Mouse (Mus musculus): Measurements from ENCODE around the gene Samd14. TPM values are rescaled to one million over a fixed set of nuclear protein-coding genes. Genes with fewer than 3 reads are reported as not detected.
A peak's percentile ranks its signal among the peaks of the same experiment; 100 is the strongest.
"Not testable (repeated sequence)": the region's sequence is repeated elsewhere in the genome, so short reads cannot be mapped to it uniquely, and the experiment has no call there.

Samd14 gene
- polyA plus RNA-seq, 1 experiment from 2014 or later: 15.9 TPM

DNA sequence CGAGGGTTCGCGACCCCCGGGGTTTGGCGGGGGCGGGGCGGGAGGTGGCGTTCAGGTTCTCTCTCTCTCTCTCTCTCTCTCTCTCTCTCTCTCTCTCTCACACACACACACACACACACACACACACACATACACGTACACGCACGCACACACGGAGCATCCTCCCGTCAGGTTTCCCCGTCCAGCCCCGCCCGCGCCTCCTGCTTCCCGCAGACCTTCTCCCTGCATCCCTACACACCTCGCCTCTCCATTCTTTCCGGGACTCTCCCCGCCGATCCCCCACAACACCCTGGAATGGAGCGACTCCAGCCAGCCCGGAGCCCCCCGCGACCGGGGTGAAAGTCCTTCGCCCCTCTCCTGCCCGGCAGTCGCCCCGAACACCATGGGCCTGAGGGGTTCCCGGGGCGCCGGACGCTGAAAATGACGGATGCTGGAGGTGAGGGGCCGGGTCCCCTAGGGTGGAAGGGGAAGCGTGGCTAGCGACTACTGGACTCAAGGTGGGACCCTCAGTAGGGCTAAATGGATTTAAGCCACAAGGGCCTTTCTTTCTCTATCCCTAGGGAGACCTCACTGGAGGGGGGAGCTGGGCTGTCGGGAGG, 561 bp downstream of the Samd14 start:
- peaks cover 49% of the 10 kb centered on the region for H3K4me1 ChIP-seq (ENCODE audit: control insufficient read depth, insufficient read depth, low read length)
- 0 out of 2 replicates have a peak, but pooled peaks cover 6% of the 10 kb centered on the region for H3K36me3 ChIP-seq (ENCODE audit: control insufficient read depth, insufficient read depth, low read length)
- H3K27me3 ChIP-seq (ENCODE audit: control insufficient read depth, insufficient read depth, low read length): no peaks in the 10 kb centered on the region
- no peaks in the 10 kb centered on the region for H3K9me3 ChIP-seq (replicated peaks; ENCODE audit: control insufficient read depth, low read length)
- peak overlapping the region; percentile 92 for H3K27ac ChIP-seq (ENCODE audit: low read length)
- ATAC-seq (ENCODE audit: insufficient read depth, low FRiP score): no peak
- peak overlapping the region; percentile 81 for H3K4me3 ChIP-seq (replicated peaks; ENCODE audit: low read length)
- WGBS: under 1% methylated on average over 32 of the region's 40 CpGs
- peak overlapping the region; percentile 79 for H3K4me2 ChIP-seq (ENCODE audit: low read depth, low read length)
- H3K9ac ChIP-seq (ENCODE audit: low read length): peak overlapping the region; percentile 90

DNA sequence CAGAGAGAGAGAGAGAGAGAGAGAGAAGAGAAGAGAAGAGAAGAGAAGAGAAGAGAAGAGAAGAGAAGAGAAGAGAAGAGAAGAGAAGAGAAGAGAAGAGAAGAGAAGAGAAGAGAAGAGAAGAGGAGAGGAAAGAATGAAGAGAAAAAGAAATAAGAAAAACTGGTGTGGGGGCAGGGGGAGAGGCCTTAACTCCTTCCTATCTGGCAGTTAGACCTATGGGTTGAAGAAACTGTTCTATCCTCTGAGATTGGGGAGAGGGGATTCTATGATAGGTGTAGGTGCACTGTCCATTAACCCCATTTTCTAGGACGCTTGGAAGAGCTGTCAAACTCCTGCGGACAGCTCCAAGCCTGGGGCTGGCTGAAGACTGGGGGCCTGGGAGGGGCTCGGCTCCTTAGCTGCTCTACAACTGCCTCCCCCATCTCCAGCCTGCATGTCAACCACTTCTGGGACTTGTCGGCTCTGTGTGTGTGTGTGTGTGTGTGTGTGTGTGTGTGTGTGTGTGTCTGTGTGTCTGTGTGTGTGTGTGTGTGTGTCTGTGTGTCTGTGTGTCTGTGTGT, 1.2 kb downstream of the Samd14 start:
- Histone ChIP-seq H3K4me1 (ENCODE audit: control insufficient read depth, insufficient read depth, low read length) (peaks cover 49% of the 10 kb centered on the region), H3K4me3 (replicated peaks; ENCODE audit: low read length) (peak overlapping the region; percentile 81), H3K4me2 (ENCODE audit: low read depth, low read length) (peak overlapping the region; percentile 79), H3K9ac (ENCODE audit: low read length) (peak overlapping the region; percentile 61; the same call in 1 of the 2 replicates)
- H3K27me3 ChIP-seq (ENCODE audit: control insufficient read depth, insufficient read depth, low read length); H3K36me3 ChIP-seq (ENCODE audit: control insufficient read depth, insufficient read depth, low read length); H3K9me3 ChIP-seq (replicated peaks; ENCODE audit: control insufficient read depth, low read length); H3K27ac ChIP-seq (ENCODE audit: low read length); ATAC-seq (ENCODE audit: insufficient read depth, low FRiP score): not testable (repeated sequence)
- 10% methylated on average over 4 of the region's 4 CpGs for WGBS

DNA sequence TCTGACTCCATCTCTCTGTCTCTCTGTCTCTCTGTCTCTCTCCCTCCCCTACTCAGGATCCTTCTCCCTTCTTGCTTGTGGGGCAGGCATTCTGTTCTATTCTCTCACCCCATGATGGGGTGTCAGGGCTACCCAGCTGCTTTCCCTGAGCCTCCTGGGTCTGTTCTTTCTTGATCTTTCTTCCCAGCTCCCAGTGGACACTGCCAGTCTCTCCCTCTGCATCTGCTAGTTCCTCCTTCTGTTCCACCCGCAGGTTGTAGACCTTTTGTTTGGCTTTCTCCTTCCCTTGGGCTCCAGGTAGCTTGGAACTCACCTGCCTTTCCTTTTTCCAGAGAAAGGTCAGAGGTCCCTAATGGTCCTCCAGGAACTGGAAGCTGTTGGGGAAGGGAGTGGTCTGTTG, 1.7 kb downstream of the Samd14 start:
- Histone ChIP-seq H3K4me3 (replicated peaks; ENCODE audit: low read length) (peak overlapping the region; percentile 81), H3K9ac (ENCODE audit: low read length) (peak overlapping the region; percentile 61), H3K4me1 (ENCODE audit: control insufficient read depth, insufficient read depth, low read length) (peaks cover 49% of the 10 kb centered on the region), H3K27ac (ENCODE audit: low read length) (peak overlapping the region; percentile 32), H3K27me3 (ENCODE audit: control insufficient read depth, insufficient read depth, low read length) (no peaks in the 10 kb centered on the region), H3K4me2 (ENCODE audit: low read depth, low read length) (peak overlapping the region; percentile 79), H3K36me3 (ENCODE audit: control insufficient read depth, insufficient read depth, low read length) (no peaks in the 10 kb centered on the region), H3K9me3 (replicated peaks; ENCODE audit: control insufficient read depth, low read length) (no peaks in the 10 kb centered on the region)
- no peak for ATAC-seq (ENCODE audit: insufficient read depth, low FRiP score)
- 15% methylated on average over 1 of the region's 1 CpGs for WGBS

DNA sequence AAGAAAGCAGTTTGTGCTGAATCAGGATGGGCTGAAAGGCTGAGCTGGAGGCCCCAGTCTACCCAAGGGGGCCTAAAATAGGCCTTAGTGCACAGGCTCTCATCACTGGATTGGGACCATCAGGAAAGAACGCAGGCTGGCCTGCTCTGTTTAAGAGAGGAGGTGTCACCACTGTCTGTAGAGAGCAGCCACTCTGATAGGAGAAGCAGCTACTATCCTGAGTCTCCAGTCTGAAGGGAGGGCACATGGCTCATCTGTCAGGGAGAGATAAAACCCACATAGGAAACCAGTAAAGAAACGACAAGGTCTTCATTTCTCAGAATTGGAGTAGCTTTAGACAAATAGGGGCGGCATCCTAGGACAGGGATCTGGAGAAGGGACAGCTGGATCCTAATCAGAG, 2.4 kb downstream of the Samd14 start:
- 37% methylated on average over 3 of the region's 3 CpGs for WGBS
- Histone ChIP-seq H3K4me1 (ENCODE audit: control insufficient read depth, insufficient read depth, low read length) (peaks cover 46% of the 10 kb centered on the region), H3K27ac (ENCODE audit: low read length) (peak overlapping the region; percentile 32), H3K36me3 (ENCODE audit: control insufficient read depth, insufficient read depth, low read length) (no peaks in the 10 kb centered on the region), H3K27me3 (ENCODE audit: control insufficient read depth, insufficient read depth, low read length) (no peaks in the 10 kb centered on the region), H3K4me2 (ENCODE audit: low read depth, low read length) (peak overlapping the region; percentile 79), H3K9me3 (replicated peaks; ENCODE audit: control insufficient read depth, low read length) (no peaks in the 10 kb centered on the region), H3K4me3 (replicated peaks; ENCODE audit: low read length) (peak overlapping the region; percentile 81), H3K9ac (ENCODE audit: low read length) (peak overlapping the region; percentile 61)
- ATAC-seq (ENCODE audit: insufficient read depth, low FRiP score): peak; percentile 27; the same call in 1 of the 2 replicates

DNA sequence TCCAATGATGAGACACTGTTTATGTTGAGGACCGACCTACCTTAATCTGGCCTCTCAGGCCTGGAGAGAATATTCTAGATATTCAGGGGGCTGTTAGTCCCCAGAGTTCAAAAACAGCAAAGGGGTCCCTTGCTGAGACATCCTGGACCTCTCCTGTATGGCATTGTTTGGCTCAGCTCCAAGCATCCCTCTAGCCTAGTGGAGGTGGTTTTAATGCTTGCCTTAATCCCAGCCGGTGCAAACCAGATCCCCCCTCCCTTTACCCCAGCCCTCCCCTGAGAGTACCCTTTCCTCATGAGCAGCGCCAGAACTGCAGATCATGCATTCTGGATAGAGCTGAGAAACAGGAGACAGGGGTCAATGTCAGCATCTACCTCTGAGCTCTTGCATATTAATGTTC, 2.8 kb downstream of the Samd14 start:
- H3K4me3 ChIP-seq (replicated peaks; ENCODE audit: low read length): no peak overlapping the region
- H3K27me3 ChIP-seq (ENCODE audit: control insufficient read depth, insufficient read depth, low read length): no peaks in the 10 kb centered on the region
- no peaks in the 10 kb centered on the region for H3K36me3 ChIP-seq (ENCODE audit: control insufficient read depth, insufficient read depth, low read length)
- H3K4me2 ChIP-seq (ENCODE audit: low read depth, low read length): peak overlapping the region; percentile 79; the same call in 1 of the 2 replicates
- whole genome bisulfite sequencing: 37% methylated on average over 3 of the region's 3 CpGs
- H3K9ac ChIP-seq (ENCODE audit: low read length): no peak overlapping the region
- ATAC-seq (ENCODE audit: insufficient read depth, low FRiP score): no peak
- no peaks in the 10 kb centered on the region for H3K9me3 ChIP-seq (replicated peaks; ENCODE audit: control insufficient read depth, low read length)
- peaks cover 42% of the 10 kb centered on the region for H3K4me1 ChIP-seq (ENCODE audit: control insufficient read depth, insufficient read depth, low read length)
- H3K27ac ChIP-seq (ENCODE audit: low read length): peak overlapping the region; percentile 32; the same call in 1 of the 2 replicates

DNA sequence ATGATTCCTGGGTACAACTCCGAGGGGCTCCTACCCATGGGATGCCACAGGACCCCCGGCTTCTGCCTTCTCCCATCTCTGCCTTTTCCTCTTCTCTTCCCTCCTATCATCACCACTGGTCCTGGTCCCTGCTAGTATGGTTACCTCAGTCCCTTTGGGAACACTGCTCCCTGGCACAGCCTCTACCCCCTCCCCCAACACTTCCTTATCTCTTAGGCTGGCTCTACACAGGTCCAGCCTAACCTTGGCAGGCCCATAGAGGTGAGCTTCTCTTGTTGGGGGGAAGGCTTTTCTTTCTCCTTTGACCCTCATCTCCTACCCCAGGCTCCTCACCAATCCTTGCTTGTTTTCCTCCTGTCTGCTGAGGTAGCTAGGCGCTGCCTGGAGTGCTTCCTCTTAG, 5.8 kb downstream of the Samd14 start:
- Histone ChIP-seq H3K4me2 (ENCODE audit: low read depth, low read length) (no peak overlapping the region), H3K27ac (ENCODE audit: low read length) (no peak overlapping the region), H3K4me3 (replicated peaks; ENCODE audit: low read length) (no peak overlapping the region), H3K9ac (ENCODE audit: low read length) (no peak overlapping the region), H3K36me3 (ENCODE audit: control insufficient read depth, insufficient read depth, low read length) (no peaks in the 10 kb centered on the region), H3K4me1 (ENCODE audit: control insufficient read depth, insufficient read depth, low read length) (peaks cover 21% of the 10 kb centered on the region), H3K27me3 (ENCODE audit: control insufficient read depth, insufficient read depth, low read length) (no peaks in the 10 kb centered on the region), H3K9me3 (replicated peaks; ENCODE audit: control insufficient read depth, low read length) (no peaks in the 10 kb centered on the region)
- ATAC-seq (ENCODE audit: insufficient read depth, low FRiP score): no peak
- WGBS: 69% methylated on average over 3 of the region's 3 CpGs

DNA sequence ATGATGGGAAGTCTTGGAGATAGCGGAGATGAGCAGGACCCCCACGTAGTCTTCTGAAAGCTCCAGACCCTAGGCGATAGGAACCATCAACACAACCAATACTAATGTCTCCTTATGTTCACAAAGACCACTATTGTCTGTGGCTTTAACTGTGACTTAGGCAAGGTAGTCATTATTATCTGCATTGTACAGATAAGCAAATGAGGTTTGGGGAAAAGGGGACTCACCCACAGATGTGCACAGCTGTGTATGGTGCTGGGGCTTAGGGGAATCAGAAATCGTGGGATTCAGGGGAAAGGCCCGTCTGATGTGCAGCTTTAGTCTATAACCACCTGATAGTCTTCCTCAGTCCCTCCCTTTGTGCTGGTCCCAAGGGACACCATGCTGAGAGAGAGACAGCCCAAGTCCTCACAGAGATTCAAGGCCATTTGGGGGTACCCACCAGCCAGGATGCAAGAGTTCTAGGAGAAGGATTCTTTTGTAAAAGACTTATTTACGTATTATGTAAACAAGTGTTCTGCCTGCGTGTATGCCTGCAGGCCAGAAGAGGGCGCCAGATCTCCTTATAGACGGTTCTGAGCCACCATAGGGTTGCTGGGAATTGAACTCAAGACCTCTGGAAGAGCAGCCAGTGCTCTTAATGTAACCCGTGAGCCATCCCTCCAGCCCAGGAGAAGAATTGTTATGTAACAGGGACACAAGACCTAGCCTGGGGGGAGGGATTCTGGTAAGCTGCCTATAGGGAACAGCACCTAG, 12.7 kb downstream of the Samd14 start:
- no peaks in the 10 kb centered on the region for H3K9me3 ChIP-seq (replicated peaks; ENCODE audit: control insufficient read depth, low read length)
- H3K4me1 ChIP-seq (ENCODE audit: control insufficient read depth, insufficient read depth, low read length): peaks cover 11% of the 10 kb centered on the region
- H3K4me3 ChIP-seq (replicated peaks; ENCODE audit: low read length): no peak overlapping the region
- H3K27me3 ChIP-seq (ENCODE audit: control insufficient read depth, insufficient read depth, low read length): no peaks in the 10 kb centered on the region
- ATAC-seq (ENCODE audit: insufficient read depth, low FRiP score): no peak
- no peak overlapping the region for H3K27ac ChIP-seq (ENCODE audit: low read length)
- WGBS: 78% methylated on average over 10 of the region's 10 CpGs
- no peak overlapping the region for H3K9ac ChIP-seq (ENCODE audit: low read length)
- peaks cover 10% of the 10 kb centered on the region; the same call in 1 of the 2 replicates for H3K36me3 ChIP-seq (ENCODE audit: control insufficient read depth, insufficient read depth, low read length)
- H3K4me2 ChIP-seq (ENCODE audit: low read depth, low read length): no peak overlapping the region

DNA sequence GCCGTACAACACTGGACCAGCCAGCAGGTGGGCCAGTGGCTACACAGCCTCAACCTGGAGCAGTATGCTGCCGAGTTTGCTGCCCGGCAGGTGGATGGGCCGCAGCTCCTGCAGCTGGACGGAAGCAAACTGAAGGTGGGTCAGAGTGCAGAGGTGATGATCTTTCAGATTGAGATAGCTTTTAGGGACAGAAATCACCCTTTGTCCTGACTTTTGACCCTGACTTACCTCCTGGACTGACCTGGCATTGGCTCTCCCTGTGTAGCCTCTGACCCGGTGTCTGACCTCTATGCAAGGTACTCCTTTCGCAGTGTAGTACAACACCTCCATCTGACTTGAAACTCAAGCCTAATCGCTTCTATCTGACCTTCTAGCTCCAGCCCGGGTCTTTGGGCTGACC, 13.8 kb downstream of the Samd14 start:
- ATAC-seq (ENCODE audit: insufficient read depth, low FRiP score): no peak
- WGBS: 94% methylated on average over 9 of the region's 9 CpGs
- Histone ChIP-seq H3K9me3 (replicated peaks; ENCODE audit: control insufficient read depth, low read length) (no peaks in the 10 kb centered on the region), H3K36me3 (ENCODE audit: control insufficient read depth, insufficient read depth, low read length) (peaks cover 10% of the 10 kb centered on the region; the same call in 1 of the 2 replicates), H3K4me1 (ENCODE audit: control insufficient read depth, insufficient read depth, low read length) (peaks cover 11% of the 10 kb centered on the region), H3K9ac (ENCODE audit: low read length) (no peak overlapping the region), H3K27me3 (ENCODE audit: control insufficient read depth, insufficient read depth, low read length) (no peaks in the 10 kb centered on the region), H3K4me3 (replicated peaks; ENCODE audit: low read length) (no peak overlapping the region), H3K27ac (ENCODE audit: low read length) (no peak overlapping the region), H3K4me2 (ENCODE audit: low read depth, low read length) (no peak overlapping the region)

Measured in stomach, embryonic 16.5 days (tissue).